Mouse (Mus musculus) intestine, embryonic 14.5 days (tissue): ENCODE results near the gene Khk. TPM values are rescaled to one million over a fixed set of nuclear protein-coding genes. Genes with fewer than 3 reads are reported as not detected.

ENCODE experiments used
- ATAC-seq: fragments of 200-750 bp; cut with Nextera tagmentation; replicated peaks from 2 replicates; pipeline ENCODE4 v1.8.0; 2017; ENCODE audit warnings: low read depth, moderate number of reproducible peaks, moderate TSS enrichment, moderate library complexity; ENCODE audit not compliant: low FRiP score, low TSS enrichment
- DNase-seq: peaks from one replicate; pipeline ENCODE4 v3.0.0-alpha.2; 2018; ENCODE audit warnings: low spot score
- H3K27ac ChIP-seq: fragments of 300-500 bp; sonication (generic); 2 replicates; pipeline ENCODE4 v1.5.1; 2014; ENCODE audit warnings: low read depth, mild to moderate bottlenecking, control low read depth
- H3K27me3 ChIP-seq: fragments of 300-500 bp; sonication (generic); replicated peaks from 2 replicates; pipeline ENCODE4 v1.6.1; 2014; ENCODE audit warnings: low read length, control low read depth; ENCODE audit not compliant: control insufficient read depth, insufficient read depth
- H3K36me3 ChIP-seq: fragments of 300-500 bp; sonication (generic); 2 replicates; pipeline ENCODE4 v1.6.1; 2014; ENCODE audit warnings: low read length, control low read depth; ENCODE audit not compliant: control insufficient read depth, insufficient read depth
- H3K4me1 ChIP-seq: fragments of 300-500 bp; sonication (generic); replicated peaks from 2 replicates; pipeline ENCODE4 v1.6.1; 2014; ENCODE audit warnings: low read length, control low read depth, mixed read lengths; ENCODE audit not compliant: control insufficient read depth, insufficient read depth
- H3K4me2 ChIP-seq: fragments of 300-500 bp; sonication (generic); 2 replicates; pipeline ENCODE4 v1.6.1; 2014; ENCODE audit warnings: low read length
- H3K4me3 ChIP-seq: fragments of 300-500 bp; sonication (generic); 2 replicates; pipeline ENCODE4 v1.5.1; 2014; ENCODE audit warnings: low read depth, low read length, control low read depth, mixed read lengths
- H3K9ac ChIP-seq: fragments of 300-500 bp; sonication (generic); 2 replicates; pipeline ENCODE4 v1.6.1; 2014; ENCODE audit warnings: mild to moderate bottlenecking, low read length
- H3K9me3 ChIP-seq: fragments of 300-500 bp; sonication (generic); 2 replicates; pipeline ENCODE4 v1.6.1; 2016; ENCODE audit warnings: low read length, control low read depth; ENCODE audit not compliant: control insufficient read depth
- WGBS: fragments of 180-500 bp; shearing (Covaris S2); extraction: QIAGEN DNeasy Blood & Tissue Kit; methylation state at CpG from one replicate; pipeline ENCODE4 v1.1.7; 2014; 5-methylcytosine and 5-hydroxymethylcytosine counted together
- polyA plus RNA-seq: library from polyadenylated mRNA; unstranded; fragments of >200 nt; fragmentation: Nextera tagmentation; extraction: Ambion mirVana; gene quantifications from 2 replicates; pipeline ENCODE4 v1.2.1, GENCODE M21; 2014

Khk gene
- polyA plus RNA-seq, 1 experiment from 2014 or later, result 21.6 TPM

GRCm38 (mm10) chr5:30887331-30887761, 33.9 kb upstream of the Khk start:
- H3K4me1 ChIP-seq, result peaks cover 12% of the 10 kb centered on the region
- under 1% methylated on average over 19 of the region's 19 CpGs for WGBS
- ATAC-seq, result peak; percentile 68
- no peaks in the 10 kb centered on the region for H3K9me3 ChIP-seq
- peak overlapping the region; percentile 91 for H3K27ac ChIP-seq
- no peaks in the 10 kb centered on the region for H3K27me3 ChIP-seq
- DNase-seq, result no peak
- peak overlapping the region; percentile 81 for H3K9ac ChIP-seq
- peak overlapping the region; percentile 53 for H3K4me2 ChIP-seq
- peak overlapping the region; percentile 90 for H3K4me3 ChIP-seq
- peaks cover 18% of the 10 kb centered on the region for H3K36me3 ChIP-seq

- H3K4me2 ChIP-seq, result peak overlapping the region; percentile 53
- H3K27me3 ChIP-seq, result no peaks in the 10 kb centered on the region
- peak overlapping the region; percentile 91 for H3K27ac ChIP-seq
- under 1% methylated on average over 28 of the region's 28 CpGs for WGBS
- ATAC-seq, result peak; percentile 87
- DNase-seq, result peak; percentile 100
- peak overlapping the region; percentile 81 for H3K9ac ChIP-seq
- peak overlapping the region; percentile 90 for H3K4me3 ChIP-seq
- H3K9me3 ChIP-seq, result no peaks in the 10 kb centered on the region
- peaks cover 24% of the 10 kb centered on the region for H3K36me3 ChIP-seq
- H3K4me1 ChIP-seq, result peaks cover 12% of the 10 kb centered on the region
These were observed 33.3 kb upstream of the Khk start for GRCm38 (mm10) chr5:30887858-30888336.

- DNase-seq (peak; percentile 99), ATAC-seq (peak; percentile 94)
- under 1% methylated on average over 38 of the region's 42 CpGs for WGBS
These were observed 32.7 kb upstream of the Khk start, which contains the start of gene Agbl5 for GRCm38 (mm10) chr5:30888337-30889087. TSS of gene Agbl5 (plus strand) at chr5:30888694.

GRCm38 (mm10) chr5:30889088-30889754, 32.0 kb upstream of the Khk start:
- peak overlapping the region; percentile 90 for H3K4me3 ChIP-seq
- peak overlapping the region; percentile 91 for H3K27ac ChIP-seq
- H3K36me3 ChIP-seq, result peaks cover 37% of the 10 kb centered on the region
- no peaks in the 10 kb centered on the region for H3K9me3 ChIP-seq
- ATAC-seq (no peak; the same call in none of the 2 replicates), DNase-seq (no peak)
- H3K4me2 ChIP-seq, result peak overlapping the region; percentile 53
- peak overlapping the region; percentile 81 for H3K9ac ChIP-seq
- peaks cover 12% of the 10 kb centered on the region for H3K4me1 ChIP-seq
- H3K27me3 ChIP-seq, result no peaks in the 10 kb centered on the region
- 1% methylated on average over 30 of the region's 42 CpGs for WGBS

More at GRCm38 (mm10) chr5:30888337-30889087, 32.7 kb upstream of the Khk start, which contains the start of gene Agbl5:
- Histone ChIP-seq H3K4me2 (peak within 1 kb of the TSS; percentile 53), H3K9ac (peak within 1 kb of the TSS; percentile 81), H3K27me3 (no peaks in the 10 kb centered on the region), H3K36me3 (peaks cover 30% of the 10 kb centered on the region), H3K27ac (peak within 1 kb of the TSS; percentile 91), H3K4me3 (peak within 1 kb of the TSS; percentile 90), H3K9me3 (no peaks in the 10 kb centered on the region), H3K4me1 (peaks cover 12% of the 10 kb centered on the region)

GRCm38 (mm10) chr5:30890375-30890774, 30.9 kb upstream of the Khk start:
- Histone ChIP-seq H3K4me2 (peak overlapping the region; percentile 53), H3K9me3 (no peaks in the 10 kb centered on the region), H3K9ac (peak overlapping the region; percentile 81; the same call in 1 of the 2 replicates), H3K27ac (peak overlapping the region; percentile 91; the same call in 1 of the 2 replicates), H3K27me3 (no peaks in the 10 kb centered on the region), H3K36me3 (peaks cover 49% of the 10 kb centered on the region), H3K4me3 (peak overlapping the region; percentile 90), H3K4me1 (peaks cover 12% of the 10 kb centered on the region)
- WGBS, result 76% methylated on average over 7 of the region's 7 CpGs
- DNase-seq (no peak), ATAC-seq (no peak)

- Histone ChIP-seq H3K9me3 (no peaks in the 10 kb centered on the region), H3K4me3 (no peak overlapping the region), H3K4me2 (no peak overlapping the region), H3K4me1 (peaks cover 19% of the 10 kb centered on the region), H3K36me3 (peaks cover 82% of the 10 kb centered on the region), H3K9ac (no peak overlapping the region), H3K27ac (no peak overlapping the region), H3K27me3 (no peaks in the 10 kb centered on the region)
- WGBS, result 88% methylated on average over 5 of the region's 5 CpGs
- no peak for ATAC-seq
- no peak for DNase-seq
These were observed 19.4 kb upstream of the Khk start for GRCm38 (mm10) chr5:30901860-30902259.

- Histone ChIP-seq H3K27me3 (no peaks in the 10 kb centered on the region), H3K9me3 (no peaks in the 10 kb centered on the region), H3K4me2 (peak within 1 kb of the TSS; percentile 94), H3K27ac (peak within 1 kb of the TSS; percentile 100), H3K36me3 (peaks cover 37% of the 10 kb centered on the region), H3K4me1 (peaks cover 47% of the 10 kb centered on the region), H3K9ac (peak within 1 kb of the TSS; percentile 78), H3K4me3 (peak within 1 kb of the TSS; percentile 93)
- peak; percentile 94 for ATAC-seq
- WGBS, result under 1% methylated on average over 58 of the region's 58 CpGs
- DNase-seq, result peak; percentile 97
These were observed 13.7 kb upstream of the Khk start, which contains the start of gene Ost4 for GRCm38 (mm10) chr5:30907413-30908059. TSS of gene Ost4 (minus strand) at chr5:30907788.
